12 mouse cellular contexts compared by ENCODE assay signal in the genomic region with DNA sequence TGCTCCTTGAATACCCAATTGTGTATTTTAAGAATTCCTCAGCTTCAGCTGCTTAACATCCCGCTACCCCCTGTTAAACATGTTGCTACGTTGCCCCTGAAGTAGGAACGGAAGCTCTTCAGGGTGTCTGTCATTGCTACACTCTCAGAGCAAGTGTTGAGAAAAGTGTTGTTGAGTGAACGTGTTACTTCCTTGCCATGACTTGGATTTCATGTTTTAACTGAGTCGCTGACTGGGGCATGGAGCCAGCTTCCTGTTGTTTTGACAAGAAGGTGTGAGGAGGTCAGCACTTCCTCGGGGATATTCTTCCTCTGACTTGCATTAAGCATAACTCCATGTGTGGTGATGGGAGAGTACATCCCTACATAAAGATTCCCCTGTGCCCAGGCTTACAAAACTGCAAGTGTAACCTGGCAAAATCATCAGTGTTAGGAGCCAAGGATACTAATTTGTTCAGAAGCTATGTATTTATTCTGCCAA. TPM values are rescaled to one million over a fixed set of nuclear protein-coding genes. Genes with fewer than 3 reads are reported as not detected.
DNase-seq lines count a peak whose midpoint lies in the region; ATAC-seq and TF ChIP-seq lines count a peak whose summit lies in the region.
"Had no signal": no experiment of that assay in that cellular context is flagged by ENCODE, and none has a peak within 500 bp of the region (broad histone marks: within the 10 kb centered on the region; RNA-seq: fewer than 3 reads in every experiment).

No protein-coding gene starts in this region.

- no peaks in the 10 kb centered on the region for H3K4me1 ChIP-seq in liver, adult 2 months (ENCODE audit: control insufficient read depth, insufficient read depth, low read length)
- H3K4me1 ChIP-seq in liver, postnatal 0 days (ENCODE audit: insufficient read depth): 0 out of 2 replicates have a peak, but pooled peaks cover 3% of the 10 kb centered on the region
- peaks cover 6% of the 10 kb centered on the region; the same call in 1 of the 2 replicates for H3K4me1 ChIP-seq in intestine, postnatal 0 days (replicated peaks; ENCODE audit: control insufficient read depth, insufficient read depth, low read length)
- no peaks in the 10 kb centered on the region for H3K4me1 ChIP-seq in cerebellum, adult 2 months (ENCODE audit: control insufficient read depth, insufficient read depth, low read length)
- H3K4me1 ChIP-seq: embryonic facial prominence, embryonic 15.5 days; hindbrain, embryonic 12.5 days had no signal

- H3K27ac ChIP-seq in liver, adult 2 months (replicated peaks; ENCODE audit: insufficient read depth, low read depth, low read length): no peak overlapping the region
- no peak overlapping the region for H3K27ac ChIP-seq in liver, postnatal 0 days (ENCODE audit: low read depth)
- no peak overlapping the region for H3K27ac ChIP-seq in intestine, postnatal 0 days (ENCODE audit: low read depth, low read length)
- no peak overlapping the region for H3K27ac ChIP-seq in cerebellum, adult 2 months (ENCODE audit: insufficient read depth, low read length)
- H3K27ac ChIP-seq: embryonic facial prominence, embryonic 15.5 days; hindbrain, embryonic 12.5 days; neural tube, embryonic 13.5 days had no signal

- no peak for ATAC-seq in liver, postnatal 0 days
- ATAC-seq in intestine, postnatal 0 days: no peak

- TF ChIP-seq POLR2A in liver, adult 2 months (IDR thresholded peaks at IDR 0.05; ENCODE audit: extremely low read depth, insufficient read depth, low read length): no peak
- TF ChIP-seq POLR2A in cerebellum, adult 2 months (IDR thresholded peaks at IDR 0.05; ENCODE audit: borderline replicate concordance, insufficient read depth, low read length): no peak

- peak; percentile 32 for DNase-seq in adrenal gland, postnatal 14 days
- DNase-seq in adrenal gland, postnatal 4 days (ENCODE audit: low spot score in 2 of 2): no peak
- DNase-seq in liver, adult 2 months (ENCODE audit: extremely low read depth, low read depth, low spot score): no peak
- no peak for DNase-seq in liver, postnatal 0 days
- peak; percentile 29 for DNase-seq in naive thymus-derived CD4-positive, alpha-beta T cell, adult 2 months (ENCODE audit: low read depth)
- DNase-seq in frontal cortex, postnatal 10 days (ENCODE audit: low spot score in 2 of 2): no peak
- no peak for DNase-seq in cerebellum, adult 2 months
- DNase-seq: liver had no signal

- peak overlapping the region; percentile 17; the same call in 1 of the 2 replicates for H3K9ac ChIP-seq in liver, adult 2 months (ENCODE audit: low read depth, low read length)
- no peak overlapping the region for H3K9ac ChIP-seq in liver, postnatal 0 days (replicated peaks)
- no peak overlapping the region for H3K9ac ChIP-seq in intestine, postnatal 0 days (ENCODE audit: low read depth, low read length)
- H3K9ac ChIP-seq: embryonic facial prominence, embryonic 15.5 days; hindbrain, embryonic 12.5 days; neural tube, embryonic 13.5 days had no signal

- H3K36me3 ChIP-seq in liver, adult 2 months (ENCODE audit: control insufficient read depth, insufficient read depth, low read length): no peaks in the 10 kb centered on the region
- no peaks in the 10 kb centered on the region for H3K36me3 ChIP-seq in liver, postnatal 0 days (replicated peaks; ENCODE audit: insufficient read depth, low read length)
- no peaks in the 10 kb centered on the region for H3K36me3 ChIP-seq in intestine, postnatal 0 days (ENCODE audit: control insufficient read depth, insufficient read depth)
- H3K36me3 ChIP-seq: embryonic facial prominence, embryonic 15.5 days; hindbrain, embryonic 12.5 days; neural tube, embryonic 13.5 days had no signal

- no peak overlapping the region for H3K4me2 ChIP-seq in liver, postnatal 0 days (ENCODE audit: low read depth, low read length)
- peak overlapping the region; percentile 44 for H3K4me2 ChIP-seq in intestine, postnatal 0 days (replicated peaks; ENCODE audit: low read depth)
- H3K4me2 ChIP-seq: embryonic facial prominence, embryonic 15.5 days; hindbrain, embryonic 12.5 days; neural tube, embryonic 13.5 days had no signal

- no peak for TF ChIP-seq EP300 in liver, postnatal 0 days (IDR thresholded peaks at IDR 0.05; ENCODE audit: low read depth)

- no peak for TF ChIP-seq CTCF in liver, adult 2 months (IDR thresholded peaks at IDR 0.05; ENCODE audit: low read depth, low read length)
- no peak for TF ChIP-seq CTCF in liver, postnatal 0 days (IDR thresholded peaks at IDR 0.05; ENCODE audit: low read depth)
- TF ChIP-seq CTCF in intestine, postnatal 0 days (IDR thresholded peaks at IDR 0.05; ENCODE audit: low read depth): no peak
- no peak for TF ChIP-seq CTCF in cerebellum, adult 2 months (IDR thresholded peaks at IDR 0.05; ENCODE audit: borderline replicate concordance, insufficient read depth, low read depth, low read length)

- H3K79me2 ChIP-seq in liver, adult 2 months (ENCODE audit: control insufficient read depth, insufficient read depth, low read length): no peaks in the 10 kb centered on the region

- WGBS in liver, adult 2 months: 49% methylated on average over 6 of the region's 6 CpGs
- WGBS in liver, postnatal 0 days (ENCODE audit: insufficient replicate concordance): 39% methylated on average over 6 of the region's 6 CpGs
- 29% methylated on average over 6 of the region's 6 CpGs for WGBS in intestine, postnatal 0 days
- WGBS in cerebellum, adult 2 months: 30% methylated on average over 6 of the region's 6 CpGs

- no peak overlapping the region for H3K4me3 ChIP-seq in liver, adult 2 months (ENCODE audit: insufficient read depth, low read depth, low read length)
- H3K4me3 ChIP-seq in liver, postnatal 0 days (ENCODE audit: low read depth, low read length): no peak overlapping the region
- no peak overlapping the region for H3K4me3 ChIP-seq in intestine, postnatal 0 days (ENCODE audit: low read depth, low read length)
- no peak overlapping the region for H3K4me3 ChIP-seq in cerebellum, adult 2 months (replicated peaks; ENCODE audit: insufficient read depth, low read depth, low read length)
- H3K4me3 ChIP-seq: embryonic facial prominence, embryonic 15.5 days; hindbrain, embryonic 12.5 days; neural tube, embryonic 13.5 days had no signal

- H3K27me3 ChIP-seq in liver, adult 2 months (ENCODE audit: control insufficient read depth, insufficient read depth, low read length): peaks cover 2% of the 10 kb centered on the region; the same call in 1 of the 2 replicates
- no peaks in the 10 kb centered on the region for H3K27me3 ChIP-seq in liver, postnatal 0 days (ENCODE audit: insufficient read depth, low read length)
- H3K27me3 ChIP-seq in intestine, postnatal 0 days (replicated peaks; ENCODE audit: control insufficient read depth, insufficient read depth, low read length): no peaks in the 10 kb centered on the region
- no peaks in the 10 kb centered on the region for H3K27me3 ChIP-seq in cerebellum, adult 2 months (ENCODE audit: control insufficient read depth, insufficient read depth, low read length)
- H3K27me3 ChIP-seq: embryonic facial prominence, embryonic 15.5 days; hindbrain, embryonic 12.5 days; neural tube, embryonic 13.5 days had no signal

- no peaks in the 10 kb centered on the region for H3K9me3 ChIP-seq in liver, postnatal 0 days (ENCODE audit: low read length)
- H3K9me3 ChIP-seq in intestine, postnatal 0 days (ENCODE audit: control insufficient read depth): no peaks in the 10 kb centered on the region
- H3K9me3 ChIP-seq: embryonic facial prominence, embryonic 15.5 days; hindbrain, embryonic 12.5 days; neural tube, embryonic 13.5 days had no signal

RNA-seq across cellular contexts. Expression of gene Pgrmc2, which starts 25.5 kb away (rescaled TPM):
- 42.3 and 45.1 TPM in 2 replicates for total RNA-seq in adrenal gland, postnatal 14 days (2021)
- total RNA-seq in adrenal gland, postnatal 4 days (2021): 10 to 100 TPM; 43.9 to 45.5 TPM
- 18.3 and 21.2 TPM in 2 replicates for total RNA-seq in liver, adult 2 months (2014; rRNA removed)
- 19.9 and 24.5 TPM in 2 replicates for polyA plus RNA-seq in liver, adult 2 months (2012; rRNA removed)
- polyA plus RNA-seq in liver, postnatal 0 days (2015; fragmentation: Nextera tagmentation; extraction: Ambion mirVana): 17.1 and 18.6 TPM in 2 replicates
- polyA plus RNA-seq in intestine, postnatal 0 days (2015; fragmentation: Nextera tagmentation; extraction: Ambion mirVana): 95.8 and 96.2 TPM in 2 replicates
- 44.3 and 46.7 TPM in 2 replicates for polyA plus RNA-seq in cerebellum, adult 2 months (2012; rRNA removed)

Comparison
In these comparisons a context has a peak if more than half of its experiments do, and no peak if none do; other contexts are left out.
1. DNase-seq: peak in adrenal gland, postnatal 14 days (single experiment) and naive thymus-derived CD4-positive, alpha-beta T cell, adult 2 months (single experiment); none in adrenal gland, postnatal 4 days (0 of 2), liver, adult 2 months (single experiment), liver, postnatal 0 days (single experiment), frontal cortex, postnatal 10 days (0 of 2) and cerebellum, adult 2 months (0 of 2).